26 mouse cellular contexts compared by ENCODE assay signal in genomic region chr1:130875910-130876309, GRCm38 (mm10). TPM values are rescaled to one million over a fixed set of nuclear protein-coding genes. Genes with fewer than 3 reads are reported as not detected.
DNase-seq lines count a peak whose midpoint lies in the region; ATAC-seq and TF ChIP-seq lines count a peak whose summit lies in the region.
"Had no signal": no experiment of that assay in that cellular context is flagged by ENCODE, and none has a peak within 500 bp of the region (broad histone marks: within the 10 kb centered on the region; RNA-seq: fewer than 3 reads in every experiment).

No protein-coding gene starts in this region.

- no peak for TF ChIP-seq POLR2A in CH12.LX (IDR thresholded peaks at IDR 0.05; ENCODE audit: low read depth, low read length)

- no peak overlapping the region for H3K9ac ChIP-seq in intestine, postnatal 0 days (ENCODE audit: low read depth, low read length)
- H3K9ac ChIP-seq in intestine, embryonic 16.5 days (ENCODE audit: low read depth, low read length), result no peak overlapping the region
- no peak overlapping the region for H3K9ac ChIP-seq in CH12.LX (ENCODE audit: insufficient read depth, low read depth)
- H3K9ac ChIP-seq in stomach, postnatal 0 days (ENCODE audit: low read length), result no peak overlapping the region
- H3K9ac ChIP-seq: embryonic facial prominence, embryonic 12.5 days; forebrain, embryonic 15.5 days; heart, embryonic 15.5 days; hindbrain, embryonic 14.5 days had no signal

- CTCF ChIA-PET in Patski (lab: Charles Lee), result interaction anchor here (0.9 to 2.1 kb wide), 5 partner anchors 10 to 120 kb away, joined by 3 to 14 read pairs (median 5); partner anchors contain the start of gene Il24

- dilution Hi-C loops in CH12.LX (cut with MboI; ENCODE audit: extremely low pct_ligation_motif_present, extremely low pct_unique_long_range_greater_than_20kb, low sequenced_read_pairs), result no loop called here

- peaks cover 7% of the 10 kb centered on the region; the same call in 1 of the 2 replicates for H3K27me3 ChIP-seq in intestine, postnatal 0 days (replicated peaks; ENCODE audit: control insufficient read depth, insufficient read depth, low read length)
- peaks cover 9% of the 10 kb centered on the region; the same call in 1 of the 2 replicates for H3K27me3 ChIP-seq in intestine, embryonic 16.5 days (replicated peaks; ENCODE audit: control insufficient read depth, insufficient read depth, low read length)
- H3K27me3 ChIP-seq in CH12.LX (replicated peaks) (no peaks in the 10 kb centered on the region), Patski (no peaks in the 10 kb centered on the region)
- H3K27me3 ChIP-seq in stomach, postnatal 0 days (ENCODE audit: control insufficient read depth, insufficient read depth, low read length), result peaks cover 7% of the 10 kb centered on the region; the same call in 1 of the 2 replicates

- TF ChIP-seq RAD21 in CH12.LX (IDR thresholded peaks at IDR 0.05; ENCODE audit: low read depth, low read length), result peak; percentile 11

- no peaks in the 10 kb centered on the region for H3K79me2 ChIP-seq in CH12.LX (replicated peaks; ENCODE audit: control insufficient read depth, extremely low read depth, insufficient read depth, poor library complexity, severe bottlenecking)

- DNase-seq in 3134 (ENCODE audit: extremely low read depth, insufficient read length, low spot score) (peak; percentile 32), CH12.LX (ENCODE audit: extremely low read depth) (peak; percentile 39), Patski (ENCODE audit: low read depth, low spot score) (no peak)
- no peak for DNase-seq in left cerebral cortex, postnatal 14 days (ENCODE audit: low spot score in 2 of 2)
- no peak for DNase-seq in stomach, postnatal 0 days (ENCODE audit: low spot score)
- DNase-seq: gastrocnemius, postnatal 36 days had no signal

- ATAC-seq in intestine, postnatal 0 days, result no peak
- no peak for ATAC-seq in intestine, embryonic 16.5 days
- no peak for ATAC-seq in Patski
- no peak for ATAC-seq in CD4-positive, CD25-positive, alpha-beta regulatory T cell, adult 4 months
- no peak for ATAC-seq in stomach, postnatal 0 days (ENCODE audit: low FRiP score, low TSS enrichment)
- ATAC-seq: inflammation-experienced regulatory T-cells, adult 6 months had no signal

- no peak for TF ChIP-seq EP300 in CH12.LX (IDR thresholded peaks at IDR 0.05; ENCODE audit: low read length)
- TF ChIP-seq EP300 in stomach, postnatal 0 days (optimal IDR thresholded peaks at IDR 0.05), result no peak

- WGBS in intestine, postnatal 0 days, result 89% methylated on average over 3 of the region's 3 CpGs
- 85% methylated on average over 3 of the region's 3 CpGs for WGBS in intestine, embryonic 16.5 days
- 63% methylated on average over 3 of the region's 3 CpGs for WGBS in stomach, postnatal 0 days

- H3K27ac ChIP-seq in intestine, postnatal 0 days (ENCODE audit: low read depth, low read length), result no peak overlapping the region
- no peak overlapping the region for H3K27ac ChIP-seq in intestine, embryonic 16.5 days (ENCODE audit: low read length)
- no peak overlapping the region for H3K27ac ChIP-seq in CH12.LX (ENCODE audit: insufficient read depth, low read depth)
- no peak overlapping the region for H3K27ac ChIP-seq in stomach, postnatal 0 days (replicated peaks)
- H3K27ac ChIP-seq: embryonic facial prominence, embryonic 12.5 days; forebrain, embryonic 15.5 days; heart, embryonic 10.5 days; heart, embryonic 15.5 days; hindbrain, embryonic 10.5 days; hindbrain, embryonic 14.5 days had no signal

- peak; percentile 29; the same call in 1 of the 2 replicates for TF ChIP-seq CTCF in intestine, postnatal 0 days (IDR thresholded peaks at IDR 0.05; ENCODE audit: low read depth)
- TF ChIP-seq CTCF in CH12.LX (conservative IDR thresholded peaks at IDR 0.05 in 1 of 2, IDR thresholded peaks at IDR 0.05 in 1 of 2; ENCODE audit: low read depth in 2 of 2, low read length in 2 of 2) (peak in 1 of 2 experiments; percentile 51; a peak in 2 of 4 replicates), Patski (IDR thresholded peaks at IDR 0.05) (peak; percentile 22)
- no peak for TF ChIP-seq CTCF in stomach, postnatal 0 days (IDR thresholded peaks at IDR 0.05; ENCODE audit: low read depth)

- H3K9me3 ChIP-seq in intestine, postnatal 0 days (ENCODE audit: control insufficient read depth), result no peaks in the 10 kb centered on the region
- no peaks in the 10 kb centered on the region for H3K9me3 ChIP-seq in intestine, embryonic 16.5 days (ENCODE audit: control insufficient read depth, low read length)
- H3K9me3 ChIP-seq in CH12.LX (replicated peaks; ENCODE audit: low read length), result peaks cover 2% of the 10 kb centered on the region
- H3K9me3 ChIP-seq in stomach, postnatal 0 days (ENCODE audit: control insufficient read depth, low read length), result no peaks in the 10 kb centered on the region
- H3K9me3 ChIP-seq: embryonic facial prominence, embryonic 12.5 days; forebrain, embryonic 15.5 days; heart, embryonic 10.5 days; heart, embryonic 15.5 days; hindbrain, embryonic 10.5 days had no signal

- H3K36me3 ChIP-seq in intestine, postnatal 0 days (ENCODE audit: control insufficient read depth, insufficient read depth), result no peaks in the 10 kb centered on the region
- no peaks in the 10 kb centered on the region for H3K36me3 ChIP-seq in intestine, embryonic 16.5 days (ENCODE audit: control insufficient read depth, insufficient read depth, low read length)
- H3K36me3 ChIP-seq in CH12.LX (replicated peaks in 1 of 2; ENCODE audit: control insufficient read depth in 1 of 2, insufficient read depth in 1 of 2, low read length in 1 of 2), result no peaks in the 10 kb centered on the region
- no peaks in the 10 kb centered on the region for H3K36me3 ChIP-seq in stomach, postnatal 0 days (ENCODE audit: control insufficient read depth, insufficient read depth, low read length)
- H3K36me3 ChIP-seq: embryonic facial prominence, embryonic 12.5 days; forebrain, embryonic 15.5 days; heart, embryonic 10.5 days; heart, embryonic 15.5 days; hindbrain, embryonic 10.5 days had no signal

- in situ Hi-C loops in CH12.LX (cut with MboI; ENCODE audit: low pct_ligation_motif_present, low pct_unique_long_range_greater_than_20kb, low sequenced_read_pairs) (loop anchor here (5.0 kb wide), 1 partner anchor 176 kb away; no protein-coding TSS in a partner anchor), Patski (cut with MboI; ENCODE audit: low pct_unique_long_range_greater_than_20kb) (loop anchor here (5.0 kb wide), 1 partner anchor 181 kb away; no protein-coding TSS in a partner anchor)

- intact Hi-C loops in left cerebral cortex, postnatal 14 days (cut with DNase I), result loop anchor here (2.0 kb wide), 2 partner anchors 103 to 177 kb away; no protein-coding TSS in a partner anchor

- H3K4me2 ChIP-seq in intestine, postnatal 0 days (replicated peaks; ENCODE audit: low read depth), result no peak overlapping the region
- H3K4me2 ChIP-seq in intestine, embryonic 16.5 days (ENCODE audit: low read depth, low read length), result no peak overlapping the region
- no peak overlapping the region for H3K4me2 ChIP-seq in CH12.LX (ENCODE audit: insufficient read depth, low read depth, poor library complexity, severe bottlenecking)
- H3K4me2 ChIP-seq in stomach, postnatal 0 days (replicated peaks; ENCODE audit: low read depth), result no peak overlapping the region
- H3K4me2 ChIP-seq: embryonic facial prominence, embryonic 12.5 days; forebrain, embryonic 15.5 days; heart, embryonic 15.5 days; hindbrain, embryonic 14.5 days had no signal

- no peak overlapping the region for H3K4me3 ChIP-seq in intestine, postnatal 0 days (ENCODE audit: low read depth, low read length)
- no peak overlapping the region for H3K4me3 ChIP-seq in intestine, embryonic 16.5 days (ENCODE audit: low read length)
- no peak overlapping the region for H3K4me3 ChIP-seq in CH12.LX (replicated peaks in 1 of 3; ENCODE audit: low read depth in 2 of 3, low read length in 2 of 3, poor library complexity in 1 of 3)
- H3K4me3 ChIP-seq in stomach, postnatal 0 days (ENCODE audit: low read depth, low read length), result no peak overlapping the region
- H3K4me3 ChIP-seq: embryonic facial prominence, embryonic 12.5 days; forebrain, embryonic 15.5 days; heart, embryonic 10.5 days; heart, embryonic 15.5 days; hindbrain, embryonic 10.5 days had no signal

- POLR2A ChIA-PET in Patski (lab: Charles Lee), result interaction anchor here (1.2 kb wide), 1 partner anchor 207 kb away, joined by 3 read pairs; no protein-coding TSS in a partner anchor

- H3K4me1 ChIP-seq in intestine, postnatal 0 days (replicated peaks; ENCODE audit: control insufficient read depth, insufficient read depth, low read length), result peaks cover 3% of the 10 kb centered on the region; the same call in 1 of the 2 replicates
- 0 out of 2 replicates have a peak, but pooled peaks cover 3% of the 10 kb centered on the region for H3K4me1 ChIP-seq in intestine, embryonic 16.5 days (ENCODE audit: control insufficient read depth, insufficient read depth, low read length)
- H3K4me1 ChIP-seq in CH12.LX (ENCODE audit: control insufficient read depth in 1 of 2, insufficient read depth in 2 of 2), result peaks cover 11 to 58% of the 10 kb centered on the region in 2 experiments
- peaks cover 4% of the 10 kb centered on the region; the same call in 1 of the 2 replicates for H3K4me1 ChIP-seq in stomach, postnatal 0 days (replicated peaks; ENCODE audit: control insufficient read depth, insufficient read depth)
- H3K4me1 ChIP-seq: embryonic facial prominence, embryonic 12.5 days had no signal

RNA-seq across cellular contexts. Expression of gene Fcmr, which starts 10.4 kb away (rescaled TPM):
- polyA plus RNA-seq in intestine, postnatal 0 days (2015; fragmentation: Nextera tagmentation; extraction: Ambion mirVana), result 0.52 and 2.0 TPM in 2 replicates
- polyA plus RNA-seq in intestine, embryonic 16.5 days (2015; fragmentation: Nextera tagmentation; extraction: Ambion mirVana), result 3.1 and 4.3 TPM in 2 replicates
- total RNA-seq in CH12.LX (2012; rRNA removed) (0.21 and 0.46 TPM in 2 replicates), CH12.LX (2014; rRNA removed) (0.39 and 0.56 TPM in 2 replicates)
- polyA plus RNA-seq in CH12.LX (2012; ENCODE audit: insufficient read length, low read depth) (0.76 and 0.96 TPM in 2 replicates), Patski (2021) (not detected)
- under 1 TPM in 1 of 2 experiments, not detected in 1; 0.33 TPM for total RNA-seq in left cerebral cortex, postnatal 14 days (2021)
- polyA plus RNA-seq in CD4-positive, CD25-positive, alpha-beta regulatory T cell, adult 4 months (2017; shearing (Covaris generic)), result 1 to 10 TPM; 2.0 to 4.4 TPM
- 0.08 TPM in 1 of 2 replicates, not detected in the other for polyA plus RNA-seq in stomach, postnatal 0 days (2015; fragmentation: Nextera tagmentation; extraction: Ambion mirVana)
- total RNA-seq: ES-E14; gastrocnemius, adult 8-10 months; gastrocnemius, postnatal 36 days had no signal
- polyA plus RNA-seq: embryonic facial prominence, embryonic 12.5 days; forebrain, embryonic 11.5 days; forebrain, embryonic 15.5 days; hindbrain, embryonic 10.5 days had no signal

RNA-seq across cellular contexts. Expression of gene Il24, which starts 11.3 kb away (rescaled TPM):
- polyA plus RNA-seq in intestine, postnatal 0 days (2015; fragmentation: Nextera tagmentation; extraction: Ambion mirVana), result not detected in 2 replicates
- polyA plus RNA-seq in intestine, embryonic 16.5 days (2015; fragmentation: Nextera tagmentation; extraction: Ambion mirVana), result not detected in 2 replicates
- not detected in 2 replicates for total RNA-seq in CH12.LX (2012; rRNA removed)
- not detected in 2 replicates for total RNA-seq in CH12.LX (2014; rRNA removed)
- polyA plus RNA-seq in CH12.LX (2012; ENCODE audit: insufficient read length, low read depth), result not detected in 2 replicates
- polyA plus RNA-seq in Patski (2021), result 0.12 TPM
- not detected for total RNA-seq in left cerebral cortex, postnatal 14 days (2021)
- not detected for polyA plus RNA-seq in CD4-positive, CD25-positive, alpha-beta regulatory T cell, adult 4 months (2017; shearing (Covaris generic))
- not detected in 2 replicates for polyA plus RNA-seq in stomach, postnatal 0 days (2015; fragmentation: Nextera tagmentation; extraction: Ambion mirVana)
- total RNA-seq: adrenal gland, postnatal 10 days; adrenal gland, postnatal 4 days; gastrocnemius, adult 8-10 months; gastrocnemius, postnatal 36 days; heart, adult 18-20 months; heart, postnatal 25 days had no signal
- polyA plus RNA-seq: brain, embryonic 14.5 days; cortical plate, adult 2 months; embryonic facial prominence, embryonic 12.5 days; forebrain, embryonic 11.5 days; forebrain, embryonic 15.5 days; heart, embryonic 10.5 days; heart, embryonic 15.5 days; hindbrain, embryonic 10.5 days; hindbrain, embryonic 14.5 days; inflammation-experienced regulatory T-cells, adult 6 months had no signal

RNA-seq across cellular contexts. Expression of gene Il20, which starts 35.3 kb away (rescaled TPM):
- not detected in 2 replicates for polyA plus RNA-seq in intestine, postnatal 0 days (2015; fragmentation: Nextera tagmentation; extraction: Ambion mirVana)
- not detected in 2 replicates for polyA plus RNA-seq in intestine, embryonic 16.5 days (2015; fragmentation: Nextera tagmentation; extraction: Ambion mirVana)
- not detected in 2 replicates for total RNA-seq in CH12.LX (2012; rRNA removed)
- total RNA-seq in CH12.LX (2014; rRNA removed), result not detected in 2 replicates
- not detected in 2 replicates for polyA plus RNA-seq in CH12.LX (2012; ENCODE audit: insufficient read length, low read depth)
- polyA plus RNA-seq in Patski (2021), result not detected
- total RNA-seq in left cerebral cortex, postnatal 14 days (2021), result not detected
- not detected for polyA plus RNA-seq in CD4-positive, CD25-positive, alpha-beta regulatory T cell, adult 4 months (2017; shearing (Covaris generic))
- polyA plus RNA-seq in stomach, postnatal 0 days (2015; fragmentation: Nextera tagmentation; extraction: Ambion mirVana), result not detected in 2 replicates
- total RNA-seq: adrenal gland, postnatal 10 days; adrenal gland, postnatal 4 days; ES-E14; gastrocnemius, adult 8-10 months; gastrocnemius, postnatal 36 days; heart, adult 18-20 months; heart, postnatal 25 days had no signal
- polyA plus RNA-seq: brain, embryonic 14.5 days; cortical plate, adult 2 months; embryonic facial prominence, embryonic 12.5 days; forebrain, embryonic 11.5 days; forebrain, embryonic 15.5 days; heart, embryonic 10.5 days; heart, embryonic 15.5 days; hindbrain, embryonic 10.5 days; hindbrain, embryonic 14.5 days; inflammation-experienced regulatory T-cells, adult 6 months; kidney, adult 2 months had no signal

RNA-seq across cellular contexts. Expression of gene Pigr, which starts 49.4 kb away (rescaled TPM):
- polyA plus RNA-seq in intestine, postnatal 0 days (2015; fragmentation: Nextera tagmentation; extraction: Ambion mirVana), result 14.0 and 15.1 TPM in 2 replicates
- polyA plus RNA-seq in intestine, embryonic 16.5 days (2015; fragmentation: Nextera tagmentation; extraction: Ambion mirVana), result 3.9 and 4.9 TPM in 2 replicates
- total RNA-seq in CH12.LX (2012; rRNA removed), result 0.04 TPM in 1 of 2 replicates, not detected in the other
- total RNA-seq in CH12.LX (2014; rRNA removed), result not detected in 2 replicates
- 0.19 and 0.21 TPM in 2 replicates for polyA plus RNA-seq in CH12.LX (2012; ENCODE audit: insufficient read length, low read depth)
- polyA plus RNA-seq in Patski (2021), result not detected
- under 1 TPM; 0.08 to 0.09 TPM for total RNA-seq in left cerebral cortex, postnatal 14 days (2021)
- under 1 TPM in 1 of 2 experiments, not detected in 1; 0.98 TPM for polyA plus RNA-seq in CD4-positive, CD25-positive, alpha-beta regulatory T cell, adult 4 months (2017; shearing (Covaris generic))
- polyA plus RNA-seq in stomach, postnatal 0 days (2015; fragmentation: Nextera tagmentation; extraction: Ambion mirVana), result 0.22 and 0.46 TPM in 2 replicates
- total RNA-seq: heart, postnatal 25 days had no signal
- polyA plus RNA-seq: cortical plate, adult 2 months; embryonic facial prominence, embryonic 12.5 days; forebrain, embryonic 11.5 days; forebrain, embryonic 15.5 days; heart, embryonic 10.5 days; heart, embryonic 15.5 days; hindbrain, embryonic 10.5 days; hindbrain, embryonic 14.5 days had no signal

Comparison
In these comparisons a context has a peak if more than half of its experiments do, and no peak if none do; other contexts are left out.
1. DNase-seq: peak in 3134 (single experiment) and CH12.LX (single experiment); none in Patski (single experiment), left cerebral cortex, postnatal 14 days (0 of 2) and stomach, postnatal 0 days (single experiment).